In the genomic region with DNA sequence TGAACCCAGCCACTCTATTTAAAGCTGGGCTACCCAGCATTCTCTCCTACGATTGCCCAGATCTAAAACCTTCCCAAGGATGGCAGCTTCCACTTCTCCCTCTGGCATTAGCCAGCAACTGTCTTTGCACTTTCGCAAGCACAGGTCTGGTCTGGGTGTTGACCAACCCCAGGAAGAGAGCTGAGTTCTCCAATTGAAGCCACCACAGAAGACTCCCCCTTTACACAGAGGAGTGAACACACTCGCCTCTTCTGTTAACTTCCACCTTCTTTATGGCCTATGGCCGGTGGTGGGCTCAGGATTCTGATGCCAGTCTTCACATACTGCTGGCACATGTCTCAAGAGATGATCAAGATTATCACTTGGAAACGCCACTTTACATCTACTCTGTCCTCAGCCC, we compare ENCODE assay signal across 24 mouse cellular contexts. TPM values are rescaled to one million over a fixed set of nuclear protein-coding genes. Genes with fewer than 3 reads are reported as not detected.
DNase-seq lines count a peak whose midpoint lies in the region; ATAC-seq lines count a peak whose summit lies in the region.
"Had no signal": no experiment of that assay in that cellular context is flagged by ENCODE, and none has a peak within 500 bp of the region (broad histone marks: within the 10 kb centered on the region; RNA-seq: fewer than 3 reads in every experiment).

No protein-coding gene starts in this region.

- H3K27me3 ChIP-seq in forebrain, embryonic 11.5 days (ENCODE audit: control insufficient read depth, insufficient read depth, low read length) = no peaks in the 10 kb centered on the region
- H3K27me3 ChIP-seq in forebrain, embryonic 13.5 days = no peaks in the 10 kb centered on the region
- H3K27me3 ChIP-seq: embryonic facial prominence, embryonic 15.5 days; heart, embryonic 15.5 days; hindbrain, embryonic 15.5 days had no signal

- no peak for ATAC-seq in forebrain, embryonic 11.5 days (replicated peaks; ENCODE audit: low FRiP score)
- ATAC-seq in forebrain, embryonic 13.5 days = no peak
- ATAC-seq in common myeloid progenitor, adult 5-6 weeks (replicated peaks; ENCODE audit: low read depth, poor library complexity, severe bottlenecking) = peak; percentile 74
- ATAC-seq: forebrain, embryonic 16.5 days had no signal

- H3K9ac ChIP-seq in forebrain, embryonic 11.5 days (ENCODE audit: low read length) = no peak overlapping the region
- no peak overlapping the region for H3K9ac ChIP-seq in forebrain, embryonic 13.5 days
- H3K9ac ChIP-seq: embryonic facial prominence, embryonic 15.5 days; heart, embryonic 15.5 days; hindbrain, embryonic 15.5 days had no signal

- H3K4me3 ChIP-seq in forebrain, embryonic 11.5 days (ENCODE audit: low read depth, low read length) = no peak overlapping the region
- H3K4me3 ChIP-seq in forebrain, embryonic 13.5 days = no peak overlapping the region
- H3K4me3 ChIP-seq: embryonic facial prominence, embryonic 15.5 days; erythroblast, embryonic 14.5 days; forebrain, embryonic 10.5 days; heart, embryonic 10.5 days; heart, embryonic 15.5 days; hindbrain, embryonic 15.5 days had no signal

- H3K36me3 ChIP-seq in forebrain, embryonic 11.5 days (ENCODE audit: control insufficient read depth, insufficient read depth, low read length) = peaks cover 3% of the 10 kb centered on the region; the same call in 1 of the 2 replicates
- peaks cover 42% of the 10 kb centered on the region for H3K36me3 ChIP-seq in forebrain, embryonic 13.5 days (ENCODE audit: poor library complexity, severe bottlenecking)

- H3K9me3 ChIP-seq in forebrain, embryonic 11.5 days (ENCODE audit: control insufficient read depth, low read length) = no peaks in the 10 kb centered on the region
- no peaks in the 10 kb centered on the region for H3K9me3 ChIP-seq in forebrain, embryonic 13.5 days (replicated peaks)
- H3K9me3 ChIP-seq: embryonic facial prominence, embryonic 15.5 days; forebrain, embryonic 10.5 days; heart, embryonic 10.5 days; heart, embryonic 15.5 days; hindbrain, embryonic 15.5 days had no signal

- WGBS in forebrain, embryonic 11.5 days = 84% methylated on average over 5 of the region's 5 CpGs
- WGBS in forebrain, embryonic 13.5 days = 96% methylated on average over 5 of the region's 5 CpGs

- H3K4me1 ChIP-seq in forebrain, embryonic 11.5 days (replicated peaks; ENCODE audit: control insufficient read depth, insufficient read depth, low read length) = no peaks in the 10 kb centered on the region
- H3K4me1 ChIP-seq in forebrain, embryonic 13.5 days = peaks cover 3% of the 10 kb centered on the region; the same call in 1 of the 2 replicates
- H3K4me1 ChIP-seq: forebrain, embryonic 10.5 days; heart, embryonic 10.5 days; heart, embryonic 15.5 days had no signal

- no peak overlapping the region for H3K4me2 ChIP-seq in forebrain, embryonic 11.5 days (ENCODE audit: low read depth, low read length, severe bottlenecking)
- H3K4me2 ChIP-seq in forebrain, embryonic 13.5 days = no peak overlapping the region
- H3K4me2 ChIP-seq: embryonic facial prominence, embryonic 15.5 days; heart, embryonic 15.5 days; hindbrain, embryonic 15.5 days had no signal

- H3K27ac ChIP-seq in forebrain, embryonic 11.5 days (ENCODE audit: low read depth, low read length) = no peak overlapping the region
- no peak overlapping the region for H3K27ac ChIP-seq in forebrain, embryonic 13.5 days
- H3K27ac ChIP-seq: embryonic facial prominence, embryonic 15.5 days; forebrain, embryonic 10.5 days; heart, embryonic 10.5 days; heart, embryonic 15.5 days; hindbrain, embryonic 15.5 days had no signal

- DNase-seq in forebrain, embryonic 11.5 days (ENCODE audit: low spot score) = peak; percentile 27
- DNase-seq in lung, postnatal 25 days (ENCODE audit: low spot score) = peak; percentile 13
- DNase-seq in lung, postnatal 14 days = no peak
- DNase-seq in monocyte, adult 2 months (ENCODE audit: low read depth in 1 of 2, low spot score in 2 of 2) = peak; percentile 19 to 33
- no peak for DNase-seq in spleen, adult 12 weeks (ENCODE audit: low spot score)
- no peak for DNase-seq in adrenal gland, adult 2 months
- DNase-seq: adrenal gland, postnatal 14 days; cerebellum, adult 2 months; cerebellum, postnatal 10 days; embryo, embryonic 11 days; gastrocnemius, postnatal 14 days; heart, adult 18-20 months; heart, postnatal 14 days had no signal

RNA-seq across cellular contexts. Expression of gene Tmem59, which starts 10.4 kb away (rescaled TPM):
- polyA plus RNA-seq in forebrain, embryonic 11.5 days (2014; fragmentation: Nextera tagmentation; extraction: Ambion mirVana) = 261 and 265 TPM in 2 replicates
- polyA plus RNA-seq in forebrain, embryonic 13.5 days (2015; fragmentation: Nextera tagmentation; extraction: Ambion mirVana) = 335 and 337 TPM in 2 replicates
- 115 and 141 TPM in 2 replicates for total RNA-seq in common myeloid progenitor, adult 5-6 weeks (2017)
- 100 to 1,000 TPM; 274 to 379 TPM for total RNA-seq in adrenal gland, adult 2 months (2021)
- polyA plus RNA-seq in adrenal gland, adult 2 months (2012; rRNA removed) = 746 and 999 TPM in 2 replicates

RNA-seq across cellular contexts. Expression of gene Tceanc2, which starts 11.1 kb away (rescaled TPM):
- 21.2 and 26.2 TPM in 2 replicates for polyA plus RNA-seq in forebrain, embryonic 11.5 days (2014; fragmentation: Nextera tagmentation; extraction: Ambion mirVana)
- polyA plus RNA-seq in forebrain, embryonic 13.5 days (2015; fragmentation: Nextera tagmentation; extraction: Ambion mirVana) = 38.9 and 52.3 TPM in 2 replicates
- total RNA-seq in common myeloid progenitor, adult 5-6 weeks (2017) = 25.0 and 37.2 TPM in 2 replicates
- 10 to 100 TPM; 22.7 to 26.7 TPM for total RNA-seq in adrenal gland, adult 2 months (2021)
- polyA plus RNA-seq in adrenal gland, adult 2 months (2012; rRNA removed) = 5.3 and 5.4 TPM in 2 replicates

RNA-seq across cellular contexts. Expression of gene Ldlrad1, which starts 41.2 kb away (rescaled TPM):
- not detected in 2 replicates for polyA plus RNA-seq in forebrain, embryonic 11.5 days (2014; fragmentation: Nextera tagmentation; extraction: Ambion mirVana)
- polyA plus RNA-seq in forebrain, embryonic 13.5 days (2015; fragmentation: Nextera tagmentation; extraction: Ambion mirVana) = not detected in 2 replicates
- total RNA-seq in common myeloid progenitor, adult 5-6 weeks (2017) = not detected in 2 replicates
- total RNA-seq in adrenal gland, adult 2 months (2021) = not detected
- 0.15 and 0.45 TPM in 2 replicates for polyA plus RNA-seq in adrenal gland, adult 2 months (2012; rRNA removed)
- total RNA-seq: adrenal gland, postnatal 14 days; gastrocnemius, postnatal 14 days had no signal
- polyA plus RNA-seq: C2C12; cerebellum, adult 2 months; embryonic facial prominence, embryonic 11.5 days; erythroblast, embryonic 14.5 days; forebrain, embryonic 10.5 days; forebrain, embryonic 16.5 days; heart, embryonic 10.5 days; heart, embryonic 15.5 days; hindbrain, embryonic 15.5 days had no signal

Comparison
In these comparisons a context has a peak if more than half of its experiments do, and no peak if none do; other contexts are left out.
1. DNase-seq: peak in forebrain, embryonic 11.5 days (single experiment), lung, postnatal 25 days (single experiment) and monocyte, adult 2 months (2 of 2); none in lung, postnatal 14 days (single experiment), spleen, adult 12 weeks (single experiment) and adrenal gland, adult 2 months (single experiment).